Mouse (Mus musculus): ENCODE data around the gene Atp5g1.
A peak's percentile ranks its signal among the peaks of the same experiment; 100 is the strongest.

Gene Atp5g1

DNA sequence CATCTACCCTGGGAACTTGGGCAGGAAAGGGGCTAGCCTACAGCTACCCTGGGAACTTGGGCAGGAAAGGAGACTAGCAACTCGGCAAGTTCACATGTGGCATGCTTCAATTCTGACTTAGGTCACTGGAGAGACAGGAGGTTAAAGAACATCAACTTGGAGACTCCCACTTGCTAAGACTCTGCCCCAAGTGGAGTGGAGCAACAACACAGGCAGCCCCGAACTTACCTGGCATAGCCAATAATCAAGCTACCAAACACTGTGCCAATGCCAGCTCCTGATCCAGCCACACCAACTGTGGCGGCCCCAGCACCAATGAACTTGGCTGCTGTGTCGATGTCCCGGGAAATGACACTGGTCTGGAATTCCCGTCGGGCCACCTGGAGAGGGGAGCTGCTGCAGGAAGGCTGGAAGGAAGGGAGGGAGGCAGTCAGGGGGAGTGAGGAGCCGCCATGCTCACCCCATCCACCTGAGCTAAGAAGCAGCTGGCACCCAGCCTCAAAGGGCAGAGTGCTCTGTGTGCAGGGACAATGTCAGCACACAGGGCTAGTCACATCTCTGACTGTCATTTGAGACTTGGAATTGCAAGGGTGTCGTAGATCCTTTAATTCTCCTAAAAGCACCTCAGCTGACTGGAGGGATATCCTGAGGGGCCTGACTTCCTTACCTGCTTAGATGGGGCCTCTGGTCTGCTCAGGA is 2.0 kb downstream of the Atp5g1 start:
- no peak for DNase-seq (ENCODE audit: low read depth)

DNA sequence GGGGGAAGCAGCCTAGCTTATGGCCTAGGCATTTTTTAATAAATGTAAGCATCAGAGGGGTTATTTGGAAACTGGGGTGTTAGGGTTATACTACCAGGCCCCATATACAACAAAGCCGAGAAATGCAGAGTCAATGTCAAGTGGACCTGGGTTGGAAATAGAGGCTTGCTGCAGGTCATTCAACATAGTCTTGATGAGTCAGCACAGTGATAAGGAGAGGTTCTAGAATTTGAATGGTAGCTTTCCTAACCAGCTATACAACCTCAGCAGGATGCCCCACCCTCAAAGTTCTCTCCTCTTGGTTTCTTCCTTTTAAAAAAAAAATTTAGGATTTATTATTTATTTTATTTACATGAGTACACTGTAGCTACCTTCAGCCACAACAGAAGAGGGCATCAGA is 4.5 kb downstream of the Atp5g1 start:
- DNase-seq (ENCODE audit: low read depth), result no peak

DNA sequence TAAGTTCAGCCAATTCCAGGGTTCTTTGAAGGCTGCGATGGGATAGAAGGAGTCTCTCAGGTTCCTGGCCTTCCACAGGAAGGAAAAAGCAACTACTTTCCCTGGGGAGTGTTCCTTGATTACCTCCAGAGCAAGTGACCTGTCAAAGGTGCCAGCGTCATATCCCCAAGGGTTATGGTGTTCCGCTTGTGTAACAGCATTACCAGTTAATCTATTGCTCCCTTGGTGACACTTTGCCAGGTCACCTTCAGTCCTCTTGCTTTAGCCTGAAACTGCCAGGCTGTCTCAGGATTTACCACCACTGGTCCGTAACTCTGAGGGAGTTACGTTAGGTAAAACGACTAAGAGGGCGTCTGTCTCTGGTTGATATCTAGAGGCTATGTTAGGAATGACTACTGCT is 5.1 kb downstream of the Atp5g1 start:
- no peak for DNase-seq (ENCODE audit: low read depth)

DNA sequence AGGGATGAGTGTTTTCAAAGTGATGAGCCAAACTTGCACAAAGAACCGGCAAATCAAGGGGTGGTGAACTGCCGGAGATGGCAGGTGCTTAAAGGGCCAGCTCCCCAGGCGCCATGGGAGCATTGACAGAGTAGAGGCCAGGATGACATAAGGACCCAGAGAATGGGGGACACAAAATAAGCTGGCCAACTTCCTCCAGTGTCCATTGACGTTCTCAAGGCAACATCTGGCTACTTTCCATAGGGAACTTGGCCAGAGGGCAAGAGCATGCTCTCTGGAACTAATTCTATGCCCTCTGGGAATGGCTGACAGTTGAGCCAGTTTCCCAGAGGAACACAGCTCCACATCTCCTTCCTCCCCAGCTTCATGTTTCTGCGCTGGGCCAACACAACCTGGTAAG is 7.2 kb downstream of the Atp5g1 start:
- DNase-seq (ENCODE audit: low read depth), result no peak

DNA sequence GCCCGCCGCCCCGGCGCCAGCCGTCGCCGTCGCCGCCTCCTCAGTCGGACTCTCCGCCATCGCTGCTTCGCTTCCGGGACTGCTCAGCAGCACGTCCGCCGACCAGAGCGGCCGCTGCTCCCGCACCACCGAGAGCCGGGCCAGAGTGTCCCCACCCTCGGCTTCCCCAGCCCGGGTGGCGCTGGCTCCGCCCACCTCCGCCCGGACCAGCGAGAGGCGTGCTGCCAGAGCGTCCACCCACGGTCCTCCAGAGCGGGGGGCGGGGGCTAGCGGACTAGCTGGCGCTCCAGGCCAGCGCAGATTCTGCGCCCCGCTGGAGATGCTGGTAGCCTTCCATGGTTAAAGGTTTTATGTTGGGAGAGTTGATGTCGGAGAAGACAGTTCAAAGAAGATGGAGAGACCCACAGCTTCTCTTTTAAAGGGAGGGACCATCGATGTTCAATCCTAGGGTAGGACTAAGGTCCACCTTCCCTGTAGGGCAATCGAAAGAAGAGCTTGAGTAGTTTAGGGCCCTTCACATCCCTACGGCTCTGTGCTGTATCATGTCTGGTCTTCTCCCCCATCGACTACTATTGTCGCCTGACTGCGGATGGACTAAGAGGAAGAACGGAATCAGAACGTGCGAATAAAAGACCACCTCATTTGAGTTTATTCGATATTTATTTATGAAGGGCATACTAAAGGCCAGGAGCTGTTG is 10.1 kb downstream of the Atp5g1 start, which contains the start of gene Ube2z:
Ube2z (minus strand) TSS at position 174 of the 697 bp plus-strand sequence.
- peak; percentile 91 for DNase-seq (ENCODE audit: low read depth)

DNA sequence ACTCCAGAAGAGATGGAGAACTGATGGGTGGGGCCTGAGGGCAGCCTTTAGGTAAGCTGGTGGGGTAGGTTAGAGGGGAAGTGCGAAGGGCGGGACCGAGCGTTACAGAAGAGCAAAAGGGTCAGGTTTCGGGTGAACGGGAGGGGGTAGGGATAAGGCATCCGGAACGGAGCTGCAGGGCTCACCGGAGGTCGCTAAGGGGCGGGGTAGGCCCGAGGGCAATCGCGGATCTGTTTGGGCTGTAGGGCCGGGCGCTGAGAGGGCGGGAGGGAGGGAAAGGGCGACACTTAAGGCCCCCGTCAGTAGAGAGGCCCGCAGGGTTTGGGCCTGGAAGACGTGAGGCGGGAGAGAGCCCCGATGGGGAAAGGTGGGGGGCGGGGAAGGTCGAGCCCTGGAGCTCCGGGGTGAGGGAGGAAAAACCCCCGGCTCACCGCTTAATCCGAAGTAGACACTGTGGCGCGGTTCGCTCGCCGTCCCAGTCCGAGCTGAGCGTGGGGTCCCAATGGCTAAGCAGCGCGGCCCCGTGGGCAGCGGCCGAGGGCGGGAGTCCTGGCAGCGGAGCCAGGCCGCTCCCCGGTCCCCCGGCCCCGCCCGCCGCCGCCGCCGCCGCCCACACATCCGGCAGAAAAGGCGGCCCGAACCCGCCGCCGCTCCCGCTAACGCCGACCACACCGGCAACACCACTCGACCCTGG is 10.8 kb downstream of the Atp5g1 start:
- DNase-seq (ENCODE audit: low read depth), result no peak

DNA sequence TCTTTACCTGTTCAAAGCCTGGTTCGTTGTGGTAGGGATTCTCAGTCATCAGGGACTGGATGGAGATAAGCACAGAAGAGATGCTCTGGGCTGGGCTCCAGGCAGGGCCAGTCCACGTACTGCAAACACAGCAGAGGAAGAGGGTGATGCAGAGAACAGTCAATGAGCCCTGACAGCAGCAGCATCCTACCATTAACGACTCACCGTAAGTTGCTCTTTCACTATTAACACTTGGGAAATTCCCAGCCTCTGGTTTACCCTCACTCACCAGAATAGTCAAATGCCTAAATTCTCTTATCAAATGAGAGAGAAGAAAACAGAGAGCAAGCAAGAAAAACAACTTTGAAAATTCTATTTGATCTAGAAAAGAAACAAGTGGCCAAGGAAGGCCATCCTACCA is 17.2 kb downstream of the Atp5g1 start:
- DNase-seq (ENCODE audit: low read depth), result no peak

DNA sequence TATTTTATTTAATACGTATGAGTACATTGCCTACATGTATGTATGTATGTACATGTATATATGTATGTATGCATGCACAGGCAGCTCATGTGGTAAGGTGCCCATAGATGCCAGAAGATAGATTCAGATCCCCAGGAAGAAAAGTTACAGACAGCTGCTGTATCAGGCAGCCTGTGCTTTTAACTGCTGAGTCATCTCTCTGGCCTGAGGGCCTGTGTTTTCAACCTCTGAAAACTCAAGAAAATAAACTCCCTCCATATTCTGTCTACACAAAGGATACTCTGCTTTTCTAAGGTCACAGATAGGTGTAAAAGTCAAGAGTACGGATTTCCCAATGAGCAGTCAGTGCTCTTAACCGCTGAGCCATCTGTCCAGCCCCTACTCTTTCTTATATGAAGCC is 24.6 kb downstream of the Atp5g1 start:
- no peak for DNase-seq (ENCODE audit: low read depth)

DNA sequence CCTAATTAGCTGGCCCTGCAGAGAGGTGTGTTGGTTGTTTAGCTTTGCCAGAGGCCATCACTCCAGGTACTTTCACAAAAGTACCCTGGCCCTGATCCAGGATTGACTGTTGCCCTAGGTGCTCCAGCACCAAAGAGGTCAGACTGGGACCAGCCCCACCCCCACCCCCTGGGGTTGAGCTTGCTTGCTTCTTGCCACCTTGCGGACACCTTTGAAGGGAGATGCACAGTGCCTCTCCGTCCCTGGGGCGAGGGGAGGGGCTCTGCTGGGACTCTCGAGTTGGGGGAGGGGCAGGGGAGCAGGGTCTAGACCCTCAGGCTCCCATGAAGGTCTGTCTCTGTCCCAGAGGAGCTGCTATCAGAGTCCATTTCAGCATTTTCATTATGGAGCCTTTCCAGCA is 25.5 kb downstream of the Atp5g1 start:
- DNase-seq (ENCODE audit: low read depth), result no peak

DNA sequence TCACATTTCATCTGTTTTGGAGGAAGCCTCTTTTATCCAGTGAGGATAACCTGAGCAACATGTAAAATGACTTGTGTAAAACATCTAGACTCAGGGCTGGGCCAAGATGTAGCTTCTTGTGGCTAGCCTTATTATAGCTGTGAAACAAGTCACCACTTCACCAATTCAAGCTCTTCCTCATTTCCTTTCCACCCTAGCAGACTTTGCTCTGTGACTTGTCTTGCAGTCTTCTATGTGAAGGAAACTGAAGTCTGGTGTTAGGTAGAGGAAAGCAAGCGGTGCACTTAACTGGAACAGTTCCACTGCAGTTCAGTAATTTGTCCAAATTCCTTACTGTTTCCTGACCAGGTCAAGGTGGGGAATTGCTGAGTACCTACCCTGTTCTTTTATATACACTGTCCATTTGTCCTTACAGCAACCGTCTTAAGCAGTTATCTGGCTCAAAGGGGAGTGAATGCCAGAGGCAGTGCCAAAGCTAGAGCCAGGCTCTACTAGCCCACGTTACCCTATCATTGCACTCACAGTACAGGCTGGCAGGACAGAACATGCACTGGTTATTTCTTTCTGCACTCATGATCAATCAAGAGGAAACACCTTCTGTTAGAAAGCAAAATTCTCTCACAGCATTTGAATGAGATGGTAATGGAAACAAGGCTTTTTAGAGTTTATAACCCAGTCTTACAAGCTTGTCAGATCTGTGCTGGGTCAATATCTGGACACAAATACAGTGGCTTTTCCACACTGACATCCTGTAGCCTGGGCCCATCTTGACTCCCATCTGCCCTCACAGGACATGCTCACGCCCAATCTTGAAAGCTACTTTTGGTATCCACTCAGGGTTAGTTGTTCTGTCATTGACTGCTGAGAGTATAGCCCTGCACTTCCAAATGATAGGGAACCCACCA is 27.7 kb downstream of the Atp5g1 start:
- no peak for DNase-seq (ENCODE audit: low read depth)

DNA sequence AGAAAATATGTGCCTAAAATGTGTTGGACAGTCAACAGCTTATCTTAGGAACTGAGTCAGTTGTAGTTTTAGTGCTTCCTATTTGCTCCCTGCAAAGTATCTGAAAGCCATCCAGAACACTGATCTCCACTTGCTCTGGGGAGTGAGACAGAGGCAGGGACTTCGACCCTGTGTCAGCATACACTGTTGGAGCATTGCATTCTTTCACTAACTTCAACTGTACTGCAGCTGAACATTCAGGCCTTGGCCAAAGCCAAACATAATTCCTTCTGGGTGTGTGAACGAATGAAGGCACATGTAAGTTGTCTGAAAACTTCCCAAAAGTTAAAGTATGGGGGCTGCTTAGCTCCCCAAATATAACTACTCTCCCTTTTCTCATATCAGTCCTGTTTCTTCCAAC is 28.7 kb downstream of the Atp5g1 start:
- DNase-seq (ENCODE audit: low read depth), result no peak

DNA sequence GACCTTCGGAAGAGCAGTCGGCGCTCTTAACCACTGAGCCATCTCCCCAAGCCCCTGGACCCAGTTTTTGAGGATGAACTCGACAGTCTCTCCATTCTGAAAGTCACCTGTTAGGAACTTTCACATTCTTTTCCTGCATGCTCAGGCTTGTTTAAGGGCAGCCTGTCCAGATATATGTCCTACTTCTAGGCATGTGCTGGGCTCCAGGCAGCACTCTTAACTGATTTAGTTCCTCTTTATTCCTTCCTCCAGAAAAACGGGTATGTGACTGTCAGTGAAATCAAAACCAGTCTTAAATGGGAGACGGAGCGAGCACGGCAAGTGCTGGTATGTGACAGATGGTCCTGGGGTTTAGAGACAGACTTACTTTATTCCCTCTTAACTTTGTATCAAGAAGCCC is 29.4 kb downstream of the Atp5g1 start:
- no peak for DNase-seq (ENCODE audit: low read depth)

DNA sequence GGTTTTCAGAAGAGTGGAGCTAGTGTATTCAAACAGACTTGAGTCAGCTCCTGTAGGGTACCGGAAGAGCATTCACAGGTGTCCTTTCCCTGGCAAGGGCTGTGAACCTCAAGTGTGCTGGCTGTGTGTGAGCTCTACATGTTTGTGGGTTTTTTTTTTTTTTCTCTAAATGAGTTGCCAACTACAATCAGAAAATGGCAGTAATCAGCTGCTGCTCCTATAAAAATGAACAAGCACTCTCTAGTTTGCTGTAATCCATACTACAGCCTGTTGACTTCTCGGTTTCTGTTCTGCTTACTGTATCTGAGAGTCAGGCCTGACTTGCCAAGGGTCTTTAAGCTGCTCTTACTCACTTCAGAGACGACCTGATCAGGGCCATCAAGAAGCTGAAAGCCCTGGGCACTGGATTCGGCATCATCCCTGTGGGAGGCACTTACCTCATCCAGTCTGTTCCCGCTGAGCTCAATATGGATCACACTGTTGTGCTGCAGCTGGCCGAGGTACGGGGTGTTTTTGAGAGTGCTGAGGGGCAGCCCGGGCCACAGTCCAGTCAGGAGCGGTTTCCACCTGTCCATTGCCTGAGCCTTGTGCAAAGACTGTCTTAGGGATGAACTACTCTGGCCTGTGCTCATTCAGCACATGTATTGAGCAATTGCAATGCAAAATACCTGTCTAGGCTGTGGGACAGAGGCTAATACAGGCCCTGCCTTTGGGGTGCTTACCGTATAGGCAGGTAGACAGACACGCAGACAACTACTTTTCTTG is 30.5 kb downstream of the Atp5g1 start:
- no peak for DNase-seq (ENCODE audit: low read depth)

DNA sequence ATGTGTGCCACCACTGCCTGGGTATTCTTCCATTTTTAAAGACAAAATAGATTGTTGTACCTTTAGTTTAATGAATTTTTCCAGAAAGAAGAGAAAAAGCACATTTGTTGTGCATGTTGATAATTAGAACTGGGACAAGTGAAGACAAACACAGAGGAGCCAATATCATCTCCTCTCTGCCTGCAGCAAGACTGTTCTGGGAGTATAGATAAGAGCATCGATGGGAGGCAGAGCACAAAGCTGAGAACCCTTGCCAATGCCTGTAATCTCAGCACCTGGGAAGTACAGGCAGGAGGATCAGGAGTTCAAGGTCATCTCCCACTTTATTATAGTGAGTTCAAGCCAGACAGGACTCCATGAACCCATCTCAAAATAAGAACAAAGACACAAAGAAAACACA is 36.9 kb downstream of the Atp5g1 start:
- DNase-seq (ENCODE audit: low read depth), result peak; percentile 33

DNA sequence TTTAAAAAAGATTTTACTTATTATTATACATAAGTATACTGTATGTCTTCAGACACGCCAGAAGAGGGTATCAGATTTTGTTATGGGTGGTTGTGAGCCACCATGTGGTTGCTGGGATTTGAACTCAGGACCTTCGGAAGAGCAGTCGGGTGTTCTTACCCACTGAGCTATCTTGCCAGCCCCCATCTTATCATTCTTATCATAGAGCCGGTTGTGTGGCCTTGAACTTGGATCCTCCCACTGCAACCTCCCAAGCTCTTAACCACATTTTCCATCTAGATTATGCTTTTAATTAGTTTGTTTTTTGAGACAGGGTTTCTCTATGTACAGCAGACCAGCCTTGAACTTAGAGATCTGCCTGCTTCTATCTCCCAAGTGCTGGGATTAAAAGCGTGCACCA is 38.0 kb downstream of the Atp5g1 start:
- no peak for DNase-seq (ENCODE audit: low read depth)

DNA sequence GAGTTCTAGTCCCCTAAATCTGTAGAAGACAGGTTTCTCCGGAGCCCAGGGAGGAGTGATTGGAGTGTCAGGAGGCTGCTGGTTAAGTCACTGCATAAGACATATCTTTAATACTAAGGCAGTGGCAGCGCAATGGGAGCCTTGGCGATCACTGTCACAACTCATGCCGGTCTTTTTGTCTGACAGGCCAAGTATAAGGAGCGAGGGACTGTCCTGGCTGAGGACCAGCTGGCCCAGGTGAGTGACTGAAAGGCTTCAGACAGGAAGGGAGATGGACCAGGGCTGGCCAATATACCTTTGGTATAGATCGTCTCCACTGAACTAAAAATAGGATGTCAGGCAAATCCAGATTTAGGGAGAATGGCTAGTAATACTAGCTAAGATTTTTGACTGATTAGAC is 40.3 kb downstream of the Atp5g1 start:
- peak; percentile 21 for DNase-seq (ENCODE audit: low read depth)

DNA sequence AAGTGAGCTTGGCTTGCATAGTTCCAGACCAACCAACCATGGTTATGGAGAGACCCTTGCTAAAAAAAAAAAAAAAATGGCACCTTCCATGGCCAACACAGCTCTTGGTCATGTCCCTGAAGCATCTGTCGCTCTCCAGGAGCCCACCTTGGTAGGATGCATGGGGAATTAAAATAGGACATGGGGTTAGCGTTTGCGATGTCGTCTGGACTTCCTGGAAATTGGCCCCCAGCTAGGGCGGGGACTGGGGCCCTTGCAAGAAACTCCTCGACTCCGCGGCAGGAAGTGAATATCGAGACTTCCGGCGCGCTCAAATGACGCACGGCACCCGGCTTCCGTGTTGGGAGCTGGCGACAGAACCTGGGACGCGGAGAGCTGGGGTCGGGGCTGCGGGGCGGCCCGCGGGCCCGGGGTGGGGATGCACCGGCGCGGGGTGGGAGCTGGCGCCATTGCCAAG is 40.8 kb downstream of the Atp5g1 start, which contains the start of gene Snf8:
Snf8 (plus strand) TSS at position 290 of the 457 bp plus-strand sequence.
- peak; percentile 89 for DNase-seq (ENCODE audit: low read depth)

DNA sequence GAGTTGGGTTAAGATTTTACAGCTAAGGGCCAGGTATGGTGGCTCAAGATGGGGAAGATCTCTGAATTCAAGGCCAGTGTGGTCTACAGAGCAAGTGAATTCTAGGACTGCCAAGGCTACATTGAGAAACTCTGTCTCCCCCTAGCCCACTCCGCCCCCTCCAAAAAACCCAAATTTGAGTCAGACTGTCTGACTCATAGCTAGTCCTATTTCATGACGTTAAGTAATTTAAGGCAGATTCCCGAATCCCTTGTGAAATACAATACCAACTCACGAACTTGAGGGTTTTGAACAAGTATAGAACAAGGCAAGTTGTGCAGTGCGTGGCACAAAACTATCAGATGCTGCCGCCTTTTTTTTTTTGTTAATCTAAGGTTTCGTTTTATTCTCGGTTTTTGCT is 41.4 kb downstream of the Atp5g1 start:
- DNase-seq (ENCODE audit: low read depth), result peak; percentile 14

DNA sequence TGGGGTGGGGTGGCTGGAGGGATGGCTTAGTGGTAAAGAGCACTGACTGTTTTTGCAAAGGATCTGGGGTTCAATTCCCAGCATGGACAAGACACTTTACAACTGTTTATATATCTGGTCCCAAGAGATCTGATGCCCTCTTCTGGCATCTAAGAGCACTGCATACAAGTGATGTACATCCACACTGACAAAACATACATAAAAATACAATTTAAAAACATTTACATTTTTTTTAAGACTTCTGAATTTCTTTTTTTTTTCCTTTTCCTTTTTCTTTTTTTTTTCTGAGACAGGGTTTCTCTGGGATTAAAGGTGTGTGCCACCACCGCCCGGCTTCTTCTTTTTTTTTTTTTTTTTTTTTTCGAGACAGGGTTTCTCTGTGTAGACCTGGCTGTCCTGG is 42.2 kb downstream of the Atp5g1 start:
- peak; percentile 32 for DNase-seq (ENCODE audit: low read depth)

DNA sequence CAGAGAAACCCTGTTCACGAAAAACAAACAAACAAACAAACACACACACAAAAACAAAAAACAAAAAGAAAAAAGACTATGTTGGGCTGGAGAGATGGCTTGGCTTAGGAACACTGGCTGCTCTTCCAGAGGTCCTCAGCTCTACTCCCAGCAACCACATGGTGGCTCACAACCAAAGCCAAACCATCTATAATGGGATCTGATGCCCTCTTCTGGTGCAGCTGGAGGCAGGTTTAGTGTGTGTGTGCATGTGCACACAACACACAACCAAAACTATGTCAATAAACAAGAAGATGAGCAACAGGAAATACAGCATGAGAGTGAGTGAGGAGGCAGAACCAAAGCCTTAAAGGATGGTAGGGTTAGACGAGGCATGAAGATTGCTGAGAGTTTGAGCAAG is 43.8 kb downstream of the Atp5g1 start:
- no peak for DNase-seq (ENCODE audit: low read depth)

DNA sequence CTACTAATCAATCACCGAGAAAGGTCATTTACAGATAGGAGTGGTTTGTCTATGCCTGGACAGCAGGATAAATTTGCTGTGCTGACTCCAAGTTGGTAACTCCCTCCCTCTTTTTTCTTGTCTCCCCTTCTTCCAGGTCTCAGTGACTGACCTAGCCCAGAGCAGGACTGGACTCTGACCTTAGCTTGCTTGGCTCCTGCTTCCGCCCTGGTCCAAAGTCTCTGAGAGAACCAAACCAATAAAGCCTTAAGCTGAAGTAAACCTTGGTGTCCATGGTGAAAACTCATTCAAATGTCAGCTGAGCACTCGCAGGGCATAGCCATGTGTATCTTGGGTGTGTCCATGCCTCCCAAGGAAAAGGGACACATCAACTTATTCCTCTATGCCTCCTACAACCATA is 44.9 kb downstream of the Atp5g1 start:
- no peak for DNase-seq (ENCODE audit: low read depth)

Measured in c-Kit-positive CD71-positive TER-119-negative erythroid progenitor cells, embryonic 14.5 days (primary cell).